Mouse (Mus musculus): ENCODE data around the gene Med13l.

Gene Med13l

GRCm38 (mm10) chr5:118693996-118694395 is 133.5 kb downstream of the Med13l start:
- DNase-seq (ENCODE audit: low spot score): no peak

GRCm38 (mm10) chr5:118697073-118697472 is 136.6 kb downstream of the Med13l start:
- DNase-seq (ENCODE audit: low spot score): no peak

- DNase-seq (ENCODE audit: low spot score): no peak
Observed at GRCm38 (mm10) chr5:118700978-118701377, 140.5 kb downstream of the Med13l start.

GRCm38 (mm10) chr5:118702674-118703073 is 142.2 kb downstream of the Med13l start:
- no peak for DNase-seq (ENCODE audit: low spot score)

GRCm38 (mm10) chr5:118704148-118704547 is 143.7 kb downstream of the Med13l start:
- no peak for DNase-seq (ENCODE audit: low spot score)

- DNase-seq (ENCODE audit: low spot score): no peak
Observed at GRCm38 (mm10) chr5:118704960-118705359, 144.5 kb downstream of the Med13l start.

- no peak for DNase-seq (ENCODE audit: low spot score)
Observed at GRCm38 (mm10) chr5:118706009-118706408, 145.5 kb downstream of the Med13l start.

- no peak for DNase-seq (ENCODE audit: low spot score)
Observed at GRCm38 (mm10) chr5:118706414-118706813, 145.9 kb downstream of the Med13l start.

- DNase-seq (ENCODE audit: low spot score): no peak
Observed at GRCm38 (mm10) chr5:118707501-118707900, 147.0 kb downstream of the Med13l start.

GRCm38 (mm10) chr5:118708215-118708949 is 147.9 kb downstream of the Med13l start:
- peak; percentile 77 for DNase-seq (ENCODE audit: low spot score)

- no peak for DNase-seq (ENCODE audit: low spot score)
Observed at GRCm38 (mm10) chr5:118709847-118710251, 149.4 kb downstream of the Med13l start.

- no peak for DNase-seq (ENCODE audit: low spot score)
Observed at GRCm38 (mm10) chr5:118715518-118715917, 155.0 kb downstream of the Med13l start.

- no peak for DNase-seq (ENCODE audit: low spot score)
Observed at GRCm38 (mm10) chr5:118716295-118717271, 156.1 kb downstream of the Med13l start.

- no peak for DNase-seq (ENCODE audit: low spot score)
Observed at GRCm38 (mm10) chr5:118717456-118717855, 157.0 kb downstream of the Med13l start.

GRCm38 (mm10) chr5:118718070-118718469 is 157.6 kb downstream of the Med13l start:
- DNase-seq (ENCODE audit: low spot score): no peak

GRCm38 (mm10) chr5:118721416-118721815 is 160.9 kb downstream of the Med13l start:
- DNase-seq (ENCODE audit: low spot score): no peak

GRCm38 (mm10) chr5:118721848-118722247 is 161.4 kb downstream of the Med13l start:
- DNase-seq (ENCODE audit: low spot score): no peak

GRCm38 (mm10) chr5:118722456-118722855 is 162.0 kb downstream of the Med13l start:
- no peak for DNase-seq (ENCODE audit: low spot score)

- DNase-seq (ENCODE audit: low spot score): no peak
Observed at GRCm38 (mm10) chr5:118725425-118725824, 164.9 kb downstream of the Med13l start.

GRCm38 (mm10) chr5:118725886-118726505 is 165.5 kb downstream of the Med13l start:
- DNase-seq (ENCODE audit: low spot score): no peak

GRCm38 (mm10) chr5:118727336-118727735 is 166.9 kb downstream of the Med13l start:
- no peak for DNase-seq (ENCODE audit: low spot score)

- no peak for DNase-seq (ENCODE audit: low spot score)
Observed at GRCm38 (mm10) chr5:118732221-118732620, 171.7 kb downstream of the Med13l start.
